Mouse (Mus musculus) hindbrain, embryonic 16.5 days (tissue): ENCODE data around the gene Panx1. TPM values are rescaled to one million over a fixed set of nuclear protein-coding genes. Genes with fewer than 3 reads are reported as not detected.
A peak's percentile ranks its signal among the peaks of the same experiment; 100 is the strongest.

Experiments
- ATAC-seq: fragments of 200-750 bp; cut with Nextera tagmentation; 2 replicates; pipeline ENCODE4 v1.8.0; 2017; ENCODE audit warnings: moderate TSS enrichment, moderate library complexity
- H3K27ac ChIP-seq: fragments of 300-500 bp; sonication (generic); 2 replicates; pipeline ENCODE4 v1.5.1; 2014; ENCODE audit warnings: low read depth, mild to moderate bottlenecking, control low read depth, low read length, moderate library complexity
- H3K27me3 ChIP-seq: fragments of 300-500 bp; sonication (generic); replicated peaks from 2 replicates; pipeline ENCODE4 v1.6.1; 2014; ENCODE audit warnings: low read length; ENCODE audit not compliant: control insufficient read depth, insufficient read depth
- H3K36me3 ChIP-seq: fragments of 300-500 bp; sonication (generic); 2 replicates; pipeline ENCODE4 v1.6.1; 2014; ENCODE audit warnings: mild to moderate bottlenecking, low read length, moderate library complexity, mixed read lengths; ENCODE audit not compliant: control insufficient read depth, insufficient read depth
- H3K4me1 ChIP-seq: fragments of 300-500 bp; sonication (generic); 2 replicates; pipeline ENCODE4 v1.6.1; 2014; ENCODE audit warnings: low read depth, low read length; ENCODE audit not compliant: control insufficient read depth, insufficient read depth
- H3K4me2 ChIP-seq: fragments of 300-500 bp; sonication (generic); 2 replicates; pipeline ENCODE4 v1.6.1; 2014; ENCODE audit warnings: mild to moderate bottlenecking, low read length, control low read depth, moderate library complexity
- H3K4me3 ChIP-seq: fragments of 300-500 bp; sonication (generic); 2 replicates; pipeline ENCODE4 v1.5.1; 2014; ENCODE audit warnings: mild to moderate bottlenecking, low read length, control low read depth, moderate library complexity
- H3K9ac ChIP-seq: fragments of 300-500 bp; sonication (generic); 2 replicates; pipeline ENCODE4 v1.6.1; 2014; ENCODE audit warnings: low read depth, mild to moderate bottlenecking, control low read depth, low read length, moderate library complexity
- H3K9me3 ChIP-seq: fragments of 300-500 bp; sonication (generic); 2 replicates; pipeline ENCODE4 v1.6.1; 2014; ENCODE audit warnings: mild to moderate bottlenecking, low read length, moderate library complexity; ENCODE audit not compliant: control insufficient read depth
- WGBS: fragments of 180-500 bp; shearing (Covaris S2); extraction: QIAGEN DNeasy Blood & Tissue Kit; methylation state at CpG from one replicate; pipeline ENCODE4 v1.1.7; 2014; 5-methylcytosine and 5-hydroxymethylcytosine counted together
- polyA plus RNA-seq: library from polyadenylated mRNA; unstranded; fragments of >200 nt; fragmentation: Nextera tagmentation; extraction: Ambion mirVana; gene quantifications from 2 replicates; pipeline ENCODE4 v1.2.1, GENCODE M21; 2015

Gene Panx1
- polyA plus RNA-seq, 1 experiment from 2014 or later: 135 TPM

GRCm38 (mm10) chr9:15039848-15040247 lies 5.4 kb downstream of the Panx1 start:
- H3K4me1 ChIP-seq: peaks cover 34% of the 10 kb centered on the region

GRCm38 (mm10) chr9:15037704-15038103 lies 7.6 kb downstream of the Panx1 start:
- ATAC-seq: 0 out of 2 replicates have a peak, but pooled peaks have one; percentile 29
- Histone ChIP-seq H3K27ac (no peak overlapping the region), H3K4me3 (no peak overlapping the region), H3K4me1 (peaks cover 20% of the 10 kb centered on the region), H3K9me3 (no peaks in the 10 kb centered on the region), H3K9ac (no peak overlapping the region), H3K4me2 (no peak overlapping the region), H3K36me3 (no peaks in the 10 kb centered on the region), H3K27me3 (no peaks in the 10 kb centered on the region)
- WGBS: 38% methylated on average over 3 of the region's 3 CpGs

More at GRCm38 (mm10) chr9:15039848-15040247, 5.4 kb downstream of the Panx1 start:
- Histone ChIP-seq H3K4me2 (no peak overlapping the region), H3K27ac (no peak overlapping the region), H3K9me3 (no peaks in the 10 kb centered on the region), H3K36me3 (no peaks in the 10 kb centered on the region), H3K9ac (no peak overlapping the region), H3K27me3 (no peaks in the 10 kb centered on the region), H3K4me3 (no peak overlapping the region)
- no peak for ATAC-seq
- 93% methylated on average over 5 of the region's 5 CpGs for WGBS

GRCm38 (mm10) chr9:15037237-15037636 lies 8.0 kb downstream of the Panx1 start:
- H3K9ac ChIP-seq: no peak overlapping the region
- ATAC-seq: no peak
- H3K36me3 ChIP-seq: no peaks in the 10 kb centered on the region
- no peaks in the 10 kb centered on the region for H3K27me3 ChIP-seq
- H3K9me3 ChIP-seq: no peaks in the 10 kb centered on the region
- H3K27ac ChIP-seq: no peak overlapping the region
- peaks cover 15% of the 10 kb centered on the region for H3K4me1 ChIP-seq
- H3K4me3 ChIP-seq: no peak overlapping the region
- H3K4me2 ChIP-seq: no peak overlapping the region

- H3K9ac ChIP-seq: 0 out of 2 replicates have a peak overlapping the region, but pooled peaks have one; percentile 9
- H3K27ac ChIP-seq: no peak overlapping the region
- ATAC-seq: peak; percentile 56; the same call in 1 of the 2 replicates
Observed at GRCm38 (mm10) chr9:15036807-15037206, 8.5 kb downstream of the Panx1 start.

GRCm38 (mm10) chr9:15036405-15036804 lies 8.9 kb downstream of the Panx1 start:
- H3K27ac ChIP-seq: no peak overlapping the region
- no peak for ATAC-seq
- H3K4me2 ChIP-seq: no peak overlapping the region
- H3K36me3 ChIP-seq: 0 out of 2 replicates have a peak, but pooled peaks cover 2% of the 10 kb centered on the region
- H3K27me3 ChIP-seq: no peaks in the 10 kb centered on the region
- no peaks in the 10 kb centered on the region for H3K9me3 ChIP-seq
- H3K4me3 ChIP-seq: no peak overlapping the region
- no peak overlapping the region for H3K9ac ChIP-seq
- WGBS: 93% methylated on average over 2 of the region's 2 CpGs
- H3K4me1 ChIP-seq: peaks cover 13% of the 10 kb centered on the region

More at GRCm38 (mm10) chr9:15036807-15037206, 8.5 kb downstream of the Panx1 start:
- 22% methylated on average over 4 of the region's 4 CpGs for WGBS
- Histone ChIP-seq H3K9me3 (no peaks in the 10 kb centered on the region), H3K4me3 (no peak overlapping the region), H3K4me1 (peaks cover 13% of the 10 kb centered on the region), H3K27me3 (no peaks in the 10 kb centered on the region), H3K4me2 (no peak overlapping the region), H3K36me3 (no peaks in the 10 kb centered on the region)

GRCm38 (mm10) chr9:15035979-15036378 lies 9.3 kb downstream of the Panx1 start:
- 0 out of 2 replicates have a peak, but pooled peaks cover 3% of the 10 kb centered on the region for H3K36me3 ChIP-seq
- 93% methylated on average over 7 of the region's 7 CpGs for WGBS
- H3K9me3 ChIP-seq: no peaks in the 10 kb centered on the region
- H3K4me2 ChIP-seq: no peak overlapping the region
- peaks cover 13% of the 10 kb centered on the region for H3K4me1 ChIP-seq
- no peak for ATAC-seq
- no peak overlapping the region for H3K4me3 ChIP-seq
- no peaks in the 10 kb centered on the region for H3K27me3 ChIP-seq
- no peak overlapping the region for H3K9ac ChIP-seq
- no peak overlapping the region for H3K27ac ChIP-seq

- no peaks in the 10 kb centered on the region for H3K9me3 ChIP-seq
- peaks cover 15% of the 10 kb centered on the region for H3K4me1 ChIP-seq
- H3K27me3 ChIP-seq: no peaks in the 10 kb centered on the region
- H3K9ac ChIP-seq: no peak overlapping the region
- ATAC-seq: no peak
- 84% methylated on average over 7 of the region's 7 CpGs for whole genome bisulfite sequencing
- H3K27ac ChIP-seq: no peak overlapping the region
- no peak overlapping the region for H3K4me3 ChIP-seq
- 0 out of 2 replicates have a peak, but pooled peaks cover 3% of the 10 kb centered on the region for H3K36me3 ChIP-seq
- H3K4me2 ChIP-seq: no peak overlapping the region
Observed at GRCm38 (mm10) chr9:15034546-15035273, 10.6 kb downstream of the Panx1 start.

GRCm38 (mm10) chr9:15033568-15034160 lies 11.6 kb downstream of the Panx1 start:
- 66% methylated on average over 5 of the region's 5 CpGs for WGBS
- Histone ChIP-seq H3K9ac (no peak overlapping the region), H3K27ac (no peak overlapping the region), H3K36me3 (0 out of 2 replicates have a peak, but pooled peaks cover 3% of the 10 kb centered on the region), H3K4me3 (no peak overlapping the region), H3K4me1 (peaks cover 15% of the 10 kb centered on the region), H3K27me3 (no peaks in the 10 kb centered on the region), H3K9me3 (no peaks in the 10 kb centered on the region), H3K4me2 (no peak overlapping the region)
- no peak for ATAC-seq

GRCm38 (mm10) chr9:15032797-15033196 lies 12.5 kb downstream of the Panx1 start:
- Histone ChIP-seq H3K36me3 (0 out of 2 replicates have a peak, but pooled peaks cover 3% of the 10 kb centered on the region), H3K4me3 (no peak overlapping the region), H3K9ac (no peak overlapping the region), H3K4me1 (peaks cover 15% of the 10 kb centered on the region), H3K27ac (no peak overlapping the region), H3K27me3 (no peaks in the 10 kb centered on the region), H3K4me2 (no peak overlapping the region), H3K9me3 (no peaks in the 10 kb centered on the region)
- 86% methylated on average over 4 of the region's 4 CpGs for WGBS
- no peak for ATAC-seq
